Mouse (Mus musculus) hindbrain, embryonic 14.5 days (tissue): ENCODE data around the gene Naa10. TPM values are rescaled to one million over a fixed set of nuclear protein-coding genes. Genes with fewer than 3 reads are reported as not detected.

Experiments used
- ATAC-seq: fragments of 200-750 bp; cut with Nextera tagmentation; 2 replicates; pipeline ENCODE4 v1.8.0; 2017; ENCODE audit warnings: moderate number of reproducible peaks, mild to moderate bottlenecking, moderate TSS enrichment, moderate library complexity; ENCODE audit not compliant: low FRiP score
- DNase-seq: peaks from one replicate; pipeline ENCODE4 v3.0.0-alpha.2; 2015; ENCODE audit warnings: low spot score
- H3K27ac ChIP-seq: fragments of 300-500 bp; sonication (generic); 2 replicates; pipeline ENCODE4 v1.5.1; 2014; ENCODE audit warnings: mild to moderate bottlenecking, moderate library complexity
- H3K27me3 ChIP-seq: fragments of 300-500 bp; sonication (generic); 2 replicates; pipeline ENCODE4 v1.6.1; 2014; ENCODE audit warnings: mild to moderate bottlenecking, low read length, mixed read lengths; ENCODE audit not compliant: control insufficient read depth, insufficient read depth
- H3K36me3 ChIP-seq: fragments of 300-500 bp; sonication (generic); replicated peaks from 2 replicates; pipeline ENCODE4 v1.6.1; 2014; ENCODE audit not compliant: control insufficient read depth, insufficient read depth
- H3K4me1 ChIP-seq: fragments of 300-500 bp; sonication (generic); replicated peaks from 2 replicates; pipeline ENCODE4 v1.6.1; 2014; ENCODE audit warnings: antibody characterized with exemption, low read length, mixed read lengths; ENCODE audit not compliant: control insufficient read depth, insufficient read depth
- H3K4me2 ChIP-seq: fragments of 300-500 bp; sonication (generic); replicated peaks from 2 replicates; pipeline ENCODE4 v1.6.1; 2014; ENCODE audit warnings: mild to moderate bottlenecking, moderate library complexity
- H3K4me3 ChIP-seq: fragments of 300-500 bp; sonication (generic); replicated peaks from 2 replicates; pipeline ENCODE4 v1.5.1; 2014; ENCODE audit warnings: mild to moderate bottlenecking, low read length
- H3K9ac ChIP-seq: fragments of 300-500 bp; sonication (generic); 2 replicates; pipeline ENCODE4 v1.6.1; 2014
- H3K9me3 ChIP-seq: fragments of 300-500 bp; sonication (generic); 2 replicates; pipeline ENCODE4 v1.6.1; 2016; ENCODE audit warnings: low read length; ENCODE audit not compliant: control insufficient read depth
- WGBS: fragments of 180-500 bp; shearing (Covaris S2); extraction: QIAGEN DNeasy Blood & Tissue Kit; methylation state at CpG from one replicate; pipeline ENCODE4 v1.1.7; 2014; 5-methylcytosine and 5-hydroxymethylcytosine counted together
- polyA plus RNA-seq: library from polyadenylated mRNA; unstranded; fragments of >200 nt; fragmentation: Nextera tagmentation; extraction: Ambion mirVana; gene quantifications from 2 replicates; pipeline ENCODE4 v1.2.1, GENCODE M21; 2014

Gene Naa10
- polyA plus RNA-seq, 1 experiment from 2014 or later: 98.0 TPM

DNA sequence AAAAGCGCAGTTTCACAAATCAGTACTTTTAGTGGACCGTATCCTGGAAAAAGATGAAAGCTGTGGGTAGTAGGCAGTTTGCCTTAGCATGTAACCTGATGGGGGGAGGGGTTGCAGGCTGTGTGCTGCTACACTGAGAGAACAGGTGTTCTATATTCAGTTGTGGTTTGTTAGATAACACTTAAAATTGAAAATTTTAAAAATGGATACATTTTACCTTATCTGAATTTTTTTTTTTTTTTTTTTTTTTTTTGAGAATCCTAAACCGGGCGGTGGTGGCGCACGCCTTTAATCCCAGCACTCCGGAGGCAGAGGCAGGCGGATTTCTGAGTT lies 772 bp upstream of the Naa10 start:
- H3K4me1 ChIP-seq: no peaks in the 10 kb centered on the region; the same call in 1 of the 2 replicates
- DNase-seq: peak; percentile 29
- peak overlapping the region; percentile 58; the same call in 1 of the 2 replicates for H3K9ac ChIP-seq
- peaks cover 23% of the 10 kb centered on the region for H3K36me3 ChIP-seq
- H3K9me3 ChIP-seq: no peaks in the 10 kb centered on the region
- peak overlapping the region; percentile 53 for H3K4me3 ChIP-seq
- ATAC-seq: no peak
- WGBS: 73% methylated on average over 8 of the region's 8 CpGs
- no peaks in the 10 kb centered on the region for H3K27me3 ChIP-seq
- peak overlapping the region; percentile 73 for H3K4me2 ChIP-seq
- H3K27ac ChIP-seq: peak overlapping the region; percentile 77; the same call in 1 of the 2 replicates

DNA sequence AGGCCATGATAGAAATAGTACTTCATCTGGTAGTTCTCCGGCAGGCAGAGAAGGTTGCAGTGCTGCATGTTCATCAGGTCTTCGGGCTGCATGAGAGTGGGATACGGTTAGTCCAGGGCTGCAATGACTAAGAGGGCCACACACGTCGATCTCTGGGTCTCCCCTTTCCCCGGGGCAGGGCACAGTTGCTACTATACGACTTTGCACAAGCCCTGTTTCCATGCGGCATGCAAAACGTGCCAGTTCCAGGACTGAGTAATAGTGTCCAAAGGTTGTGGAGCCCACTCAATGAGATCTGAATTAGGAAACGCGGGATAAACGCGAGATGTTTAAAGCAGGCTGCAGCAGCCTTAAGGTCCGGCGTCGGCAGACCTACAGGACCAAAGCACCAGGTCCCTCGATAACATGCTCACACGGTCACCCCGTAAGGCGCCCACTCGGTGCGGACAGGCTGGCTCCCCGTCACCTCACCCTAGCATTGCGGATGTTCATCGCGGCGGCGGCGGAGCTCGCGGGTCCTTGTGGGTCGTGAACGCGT lies 390 bp downstream of the Naa10 start:
- H3K4me2 ChIP-seq: peak overlapping the region; percentile 73
- no peaks in the 10 kb centered on the region; the same call in 1 of the 2 replicates for H3K4me1 ChIP-seq
- peak overlapping the region; percentile 68 for H3K9ac ChIP-seq
- H3K27ac ChIP-seq: peak overlapping the region; percentile 72
- ATAC-seq (peak; percentile 49), DNase-seq (no peak)
- H3K36me3 ChIP-seq: peaks cover 23% of the 10 kb centered on the region
- H3K4me3 ChIP-seq: peak overlapping the region; percentile 53
- no peaks in the 10 kb centered on the region for H3K27me3 ChIP-seq
- no peaks in the 10 kb centered on the region for H3K9me3 ChIP-seq
- WGBS: 22% methylated on average over 34 of the region's 34 CpGs

DNA sequence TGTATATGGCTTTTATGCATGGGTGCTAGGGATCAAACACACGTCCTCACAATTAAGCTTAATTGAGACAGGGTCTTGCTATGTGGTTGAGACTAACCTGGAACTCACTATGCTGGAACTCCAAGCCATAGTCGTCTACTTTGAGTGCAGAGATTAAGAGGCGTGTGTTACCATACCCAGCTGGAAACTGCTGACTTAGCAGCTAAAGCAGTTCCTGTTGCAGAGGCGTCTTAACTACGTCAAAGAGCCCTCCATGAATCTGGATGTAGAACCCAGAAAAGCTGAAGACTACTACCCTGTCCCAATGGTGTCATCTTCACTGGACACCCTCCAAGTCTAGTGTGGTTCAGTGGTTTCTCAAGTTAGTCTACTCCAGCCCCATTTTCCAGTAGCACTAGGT lies 3.1 kb downstream of the Naa10 start:
- Histone ChIP-seq H3K4me1 (peaks cover 5% of the 10 kb centered on the region; the same call in 1 of the 2 replicates), H3K4me2 (no peak overlapping the region), H3K36me3 (peaks cover 23% of the 10 kb centered on the region), H3K4me3 (no peak overlapping the region), H3K27me3 (no peaks in the 10 kb centered on the region), H3K27ac (no peak overlapping the region), H3K9me3 (no peaks in the 10 kb centered on the region), H3K9ac (no peak overlapping the region)
- ATAC-seq (no peak), DNase-seq (no peak)
- 86% methylated on average over 5 of the region's 5 CpGs for WGBS

DNA sequence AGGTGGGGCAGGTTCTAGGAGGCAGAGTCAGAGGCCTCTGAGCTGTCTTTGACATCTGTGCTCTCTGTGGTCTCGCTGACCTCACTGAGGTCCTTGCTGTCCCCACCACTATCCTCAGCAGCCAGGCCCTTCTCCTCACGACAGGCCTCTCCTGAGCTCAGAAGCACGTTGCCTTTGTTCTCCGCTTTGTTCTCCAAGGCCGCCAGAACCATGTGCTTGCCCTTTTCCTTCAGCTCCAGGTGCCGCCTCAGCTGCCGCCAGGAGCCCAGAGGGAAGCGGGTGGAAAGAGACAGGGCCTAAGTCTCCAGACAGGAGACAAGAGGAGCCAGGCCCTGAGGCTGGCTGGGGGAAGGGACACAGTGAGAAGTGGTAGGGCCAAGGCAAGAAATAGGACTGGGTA lies 4.8 kb downstream of the Naa10 start:
- 70% methylated on average over 8 of the region's 8 CpGs for WGBS
- H3K27me3 ChIP-seq: no peaks in the 10 kb centered on the region
- H3K36me3 ChIP-seq: peaks cover 23% of the 10 kb centered on the region
- no peak overlapping the region for H3K27ac ChIP-seq
- no peak overlapping the region for H3K4me2 ChIP-seq
- no peaks in the 10 kb centered on the region for H3K9me3 ChIP-seq
- no peak overlapping the region for H3K4me3 ChIP-seq
- peaks cover 5% of the 10 kb centered on the region; the same call in 1 of the 2 replicates for H3K4me1 ChIP-seq
- ATAC-seq (no peak), DNase-seq (no peak)
- H3K9ac ChIP-seq: no peak overlapping the region

DNA sequence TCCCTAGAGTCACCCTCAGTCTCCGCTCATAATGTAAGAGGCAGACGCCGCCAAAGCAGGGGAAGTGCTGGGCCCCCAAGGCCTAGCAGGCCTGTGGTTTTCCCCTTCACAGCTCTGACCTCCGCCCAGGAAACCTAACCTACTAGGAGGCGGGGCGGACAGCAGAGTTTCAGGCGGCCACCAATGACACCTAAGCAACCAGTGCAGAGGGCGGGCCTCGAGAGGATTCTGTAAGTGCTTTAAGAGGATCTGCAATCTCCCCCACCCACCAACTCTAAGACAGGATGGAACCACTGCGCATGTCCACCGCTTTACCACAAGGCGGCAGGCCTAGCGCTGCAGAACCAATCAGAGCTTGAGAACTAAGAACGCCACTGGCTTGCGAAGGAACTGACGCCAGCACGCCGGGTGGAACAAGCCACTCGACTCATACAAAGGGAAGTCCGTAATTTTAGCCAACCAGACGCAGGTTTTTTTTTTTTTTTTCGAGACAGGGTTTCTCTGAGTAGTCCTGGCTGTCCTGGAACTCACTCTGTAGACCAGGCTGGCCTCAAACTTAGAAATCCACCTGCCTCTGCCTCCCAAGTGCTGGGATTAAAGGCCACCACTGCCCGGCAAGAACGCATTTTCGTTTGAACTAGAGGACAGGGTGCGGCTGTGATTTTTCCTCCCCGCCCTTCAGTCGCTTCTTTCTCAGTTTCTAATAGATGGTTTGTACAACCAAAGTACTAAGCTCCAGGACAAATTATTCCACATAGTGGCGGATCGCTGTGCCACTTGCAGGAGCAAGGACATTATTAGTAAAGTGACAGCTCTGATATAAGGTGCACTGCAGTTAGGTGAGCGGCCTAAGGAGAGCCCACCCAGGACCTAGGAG lies 6.7 kb downstream of the Naa10 start:
- peaks cover 5% of the 10 kb centered on the region; the same call in 1 of the 2 replicates for H3K4me1 ChIP-seq
- H3K9ac ChIP-seq: peak overlapping the region; percentile 53
- H3K9me3 ChIP-seq: no peaks in the 10 kb centered on the region
- H3K36me3 ChIP-seq: peaks cover 23% of the 10 kb centered on the region
- H3K4me2 ChIP-seq: peak overlapping the region; percentile 47
- DNase-seq (peak; percentile 86), ATAC-seq (peak; percentile 97)
- 27% methylated on average over 31 of the region's 31 CpGs for WGBS
- peak overlapping the region; percentile 80 for H3K27ac ChIP-seq
- peak overlapping the region; percentile 19; the same call in 1 of the 2 replicates for H3K4me3 ChIP-seq
- H3K27me3 ChIP-seq: no peaks in the 10 kb centered on the region

DNA sequence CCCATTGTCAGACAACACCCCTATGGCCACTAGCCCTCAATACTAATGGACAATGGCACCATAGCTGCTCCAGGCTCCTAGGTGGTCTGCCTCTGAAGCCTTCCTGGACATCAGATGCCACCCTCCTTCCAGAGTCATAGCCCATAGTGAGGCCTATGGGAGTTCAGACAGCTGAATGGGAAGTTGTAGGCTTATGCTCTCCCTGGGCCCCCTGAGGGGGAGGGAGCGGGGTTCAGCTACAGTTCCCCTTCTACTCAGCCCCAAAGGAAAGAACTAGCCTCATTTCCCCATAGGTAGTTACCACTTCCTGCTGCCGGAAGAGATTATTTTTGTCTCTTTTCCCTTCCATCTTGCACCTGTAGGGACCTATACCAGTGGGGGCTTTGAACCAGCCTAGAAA lies 10.2 kb downstream of the Naa10 start:
- Histone ChIP-seq H3K4me1 (0 out of 2 replicates have a peak, but pooled peaks cover 5% of the 10 kb centered on the region), H3K27me3 (no peaks in the 10 kb centered on the region), H3K4me3 (no peak overlapping the region), H3K9me3 (no peaks in the 10 kb centered on the region), H3K36me3 (no peaks in the 10 kb centered on the region), H3K9ac (no peak overlapping the region), H3K4me2 (no peak overlapping the region), H3K27ac (no peak overlapping the region)
- WGBS: 78% methylated on average over 2 of the region's 2 CpGs
- no peak for DNase-seq
- no peak for ATAC-seq

DNA sequence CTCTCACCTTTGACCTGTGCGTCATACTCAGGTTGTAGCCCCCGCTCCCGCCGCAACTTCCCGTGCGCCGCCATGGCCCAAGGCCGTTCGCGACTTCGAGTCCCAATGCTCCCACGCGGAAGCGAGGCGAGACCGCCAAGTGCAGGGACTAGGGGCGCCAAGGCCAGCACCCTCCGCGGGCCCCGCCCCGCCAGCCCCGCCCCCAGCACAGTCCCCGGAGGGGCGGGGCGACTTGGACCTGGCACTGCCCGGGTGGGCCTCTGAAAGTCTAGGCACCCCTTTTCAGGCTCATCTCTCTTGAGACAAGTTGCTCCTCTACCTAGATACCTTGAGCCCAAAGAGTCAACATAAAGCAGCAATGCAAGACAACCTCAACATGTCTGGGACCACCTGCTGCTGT lies 10.6 kb downstream of the Naa10 start:
- ATAC-seq: no peak
- 19% methylated on average over 26 of the region's 26 CpGs for WGBS
- no peak overlapping the region for H3K9ac ChIP-seq
- 0 out of 2 replicates have a peak, but pooled peaks cover 5% of the 10 kb centered on the region for H3K4me1 ChIP-seq
- no peaks in the 10 kb centered on the region for H3K9me3 ChIP-seq
- H3K27ac ChIP-seq: no peak overlapping the region
- H3K27me3 ChIP-seq: no peaks in the 10 kb centered on the region
- H3K4me3 ChIP-seq: no peak overlapping the region
- peak overlapping the region; percentile 19; the same call in 1 of the 2 replicates for H3K4me2 ChIP-seq
- DNase-seq: no peak
- H3K36me3 ChIP-seq: no peaks in the 10 kb centered on the region

DNA sequence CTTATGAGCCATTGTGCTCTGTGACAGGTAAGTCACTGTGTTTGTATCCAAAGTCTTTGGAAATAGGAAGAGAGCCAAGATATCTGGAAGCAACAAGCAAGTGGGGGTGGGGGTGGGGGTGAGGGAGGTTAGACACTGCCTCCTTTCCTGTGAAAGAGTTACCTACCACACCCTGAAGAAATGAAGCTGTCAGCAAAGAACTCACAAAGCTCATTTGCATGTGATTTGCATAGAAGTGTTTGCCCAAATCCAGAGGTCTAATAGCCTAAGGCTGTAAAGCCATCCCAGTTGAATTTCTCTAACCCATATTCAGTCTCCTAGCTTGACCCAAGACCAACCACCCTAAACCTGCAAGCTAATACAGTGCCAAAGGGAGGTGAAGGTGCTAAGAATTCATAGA lies 11.3 kb downstream of the Naa10 start:
- no peaks in the 10 kb centered on the region for H3K9me3 ChIP-seq
- H3K36me3 ChIP-seq: no peaks in the 10 kb centered on the region
- 0 out of 2 replicates have a peak, but pooled peaks cover 5% of the 10 kb centered on the region for H3K4me1 ChIP-seq
- no peak overlapping the region for H3K4me3 ChIP-seq
- H3K27me3 ChIP-seq: no peaks in the 10 kb centered on the region
- H3K9ac ChIP-seq: no peak overlapping the region
- H3K4me2 ChIP-seq: no peak overlapping the region
- no peak for ATAC-seq
- DNase-seq: no peak
- H3K27ac ChIP-seq: no peak overlapping the region

DNA sequence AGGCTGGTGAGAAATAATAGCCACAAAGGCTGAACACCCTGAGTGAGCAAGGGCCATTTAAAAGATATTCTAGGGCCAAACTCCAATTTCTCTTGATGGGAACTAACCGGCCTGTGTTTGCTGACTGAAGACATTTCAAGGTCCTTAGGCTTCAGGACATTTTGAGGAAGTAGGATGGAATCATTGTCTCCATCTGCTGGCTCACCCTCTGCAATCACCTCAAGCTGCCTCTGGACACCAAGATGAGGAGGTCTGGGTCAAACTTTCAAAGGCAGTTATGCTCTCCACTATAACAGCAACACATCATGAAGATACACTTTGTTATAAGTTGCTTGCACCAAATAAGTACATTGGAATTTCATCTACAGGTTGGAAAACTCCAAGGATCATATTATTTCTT lies 11.7 kb downstream of the Naa10 start:
- H3K4me1 ChIP-seq: 0 out of 2 replicates have a peak, but pooled peaks cover 5% of the 10 kb centered on the region
- H3K27me3 ChIP-seq: no peaks in the 10 kb centered on the region
- no peak overlapping the region for H3K9ac ChIP-seq
- no peak overlapping the region for H3K4me3 ChIP-seq
- ATAC-seq (no peak), DNase-seq (no peak)
- no peaks in the 10 kb centered on the region for H3K9me3 ChIP-seq
- H3K36me3 ChIP-seq: no peaks in the 10 kb centered on the region
- no peak overlapping the region for H3K27ac ChIP-seq
- 79% methylated on average over 1 of the region's 1 CpGs for WGBS
- no peak overlapping the region for H3K4me2 ChIP-seq
